Mouse (Mus musculus): Measurements from ENCODE around the gene Ugt1a9. TPM values are rescaled to one million over a fixed set of nuclear protein-coding genes. Genes with fewer than 3 reads are reported as not detected.

Gene Ugt1a9
- polyA plus RNA-seq, 2 experiments: 0.21 to 0.34 TPM

GRCm38 (mm10) chr1:88213061-88213460 is 142.5 kb downstream of the Ugt1a9 start:
- TF ChIP-seq CTCF (IDR thresholded peaks at IDR 0.05; ENCODE audit: low read depth): no peak
- TF ChIP-seq EP300 (IDR thresholded peaks at IDR 0.05; ENCODE audit: low read depth): no peak
- no peaks in the 10 kb centered on the region for H3K36me3 ChIP-seq (replicated peaks; ENCODE audit: control insufficient read depth, insufficient read depth, low read depth)
- H3K27me3 ChIP-seq (ENCODE audit: control insufficient read depth, insufficient read depth, low read length): no peaks in the 10 kb centered on the region
- peaks cover 5 to 6% of the 10 kb centered on the region in 2 experiments for H3K4me1 ChIP-seq (replicated peaks; ENCODE audit: control insufficient read depth in 2 of 2, insufficient read depth in 2 of 2, low read length in 1 of 2)
- ATAC-seq (ENCODE audit: insufficient read depth) (no peak), DNase-seq (ENCODE audit: low read depth in 3 of 3, low spot score in 3 of 3) (peak in 1 of 3 experiments; percentile 6)
- no peak overlapping the region for H3K4me2 ChIP-seq (ENCODE audit: low read depth)
- no peak overlapping the region for H3K27ac ChIP-seq
- no peak overlapping the region for H3K9ac ChIP-seq (replicated peaks)
- no peak overlapping the region for H3K4me3 ChIP-seq (ENCODE audit: insufficient read depth in 1 of 2, low read depth in 2 of 2, low read length in 2 of 2)
- WGBS (ENCODE audit: insufficient replicate concordance): 51% methylated on average over 1 of the region's 1 CpGs
- peaks cover 26% of the 10 kb centered on the region for H3K9me3 ChIP-seq (ENCODE audit: control insufficient read depth, low read length)

GRCm38 (mm10) chr1:88213766-88214461 is 143.3 kb downstream of the Ugt1a9 start:
- 59% methylated on average over 2 of the region's 2 CpGs for WGBS (ENCODE audit: insufficient replicate concordance)
- DNase-seq (ENCODE audit: low read depth in 3 of 3, low spot score in 3 of 3) (peak in 1 of 3 experiments; percentile 14), ATAC-seq (ENCODE audit: insufficient read depth) (0 out of 2 replicates have a peak, but pooled peaks have one; percentile 7)
- TF ChIP-seq CTCF (IDR thresholded peaks at IDR 0.05; ENCODE audit: low read depth) (no peak), EP300 (IDR thresholded peaks at IDR 0.05; ENCODE audit: low read depth) (no peak)
- Histone ChIP-seq H3K4me3 (ENCODE audit: insufficient read depth in 1 of 2, low read depth in 2 of 2, low read length in 2 of 2) (no peak overlapping the region), H3K9me3 (ENCODE audit: control insufficient read depth, low read length) (peaks cover 26% of the 10 kb centered on the region), H3K4me2 (ENCODE audit: low read depth) (no peak overlapping the region), H3K27ac (no peak overlapping the region), H3K36me3 (replicated peaks; ENCODE audit: control insufficient read depth, insufficient read depth, low read depth) (no peaks in the 10 kb centered on the region), H3K4me1 (replicated peaks; ENCODE audit: control insufficient read depth in 2 of 2, insufficient read depth in 2 of 2, low read length in 1 of 2) (no peaks in the 10 kb centered on the region), H3K9ac (replicated peaks) (no peak overlapping the region), H3K27me3 (ENCODE audit: control insufficient read depth, insufficient read depth, low read length) (no peaks in the 10 kb centered on the region)

- Histone ChIP-seq H3K4me1 (replicated peaks; ENCODE audit: control insufficient read depth in 2 of 2, insufficient read depth in 2 of 2, low read length in 1 of 2) (no peaks in the 10 kb centered on the region), H3K9me3 (ENCODE audit: control insufficient read depth, low read length) (peaks cover 26% of the 10 kb centered on the region), H3K4me3 (ENCODE audit: insufficient read depth in 1 of 2, low read depth in 2 of 2, low read length in 2 of 2) (no peak overlapping the region), H3K27ac (no peak overlapping the region), H3K9ac (replicated peaks) (no peak overlapping the region), H3K36me3 (replicated peaks; ENCODE audit: control insufficient read depth, insufficient read depth, low read depth) (no peaks in the 10 kb centered on the region), H3K27me3 (ENCODE audit: control insufficient read depth, insufficient read depth, low read length) (no peaks in the 10 kb centered on the region), H3K4me2 (ENCODE audit: low read depth) (no peak overlapping the region)
- WGBS (ENCODE audit: insufficient replicate concordance): 50% methylated on average over 2 of the region's 2 CpGs
- DNase-seq (ENCODE audit: low read depth in 3 of 3, low spot score in 3 of 3) (no peak), ATAC-seq (ENCODE audit: insufficient read depth) (no peak)
- TF ChIP-seq CTCF (IDR thresholded peaks at IDR 0.05; ENCODE audit: low read depth) (no peak), EP300 (IDR thresholded peaks at IDR 0.05; ENCODE audit: low read depth) (no peak)
These were observed 143.9 kb downstream of the Ugt1a9 start for GRCm38 (mm10) chr1:88214462-88214952.

GRCm38 (mm10) chr1:88215466-88216380 is 145.1 kb downstream of the Ugt1a9 start:
- Histone ChIP-seq H3K27ac (no peak overlapping the region), H3K9me3 (ENCODE audit: control insufficient read depth, low read length) (peaks cover 26% of the 10 kb centered on the region), H3K4me2 (ENCODE audit: low read depth) (no peak overlapping the region), H3K27me3 (ENCODE audit: control insufficient read depth, insufficient read depth, low read length) (no peaks in the 10 kb centered on the region), H3K4me1 (replicated peaks; ENCODE audit: control insufficient read depth in 2 of 2, insufficient read depth in 2 of 2, low read length in 1 of 2) (no peaks in the 10 kb centered on the region), H3K4me3 (ENCODE audit: insufficient read depth in 1 of 2, low read depth in 2 of 2, low read length in 2 of 2) (no peak overlapping the region), H3K9ac (replicated peaks) (no peak overlapping the region), H3K36me3 (replicated peaks; ENCODE audit: control insufficient read depth, insufficient read depth, low read depth) (no peaks in the 10 kb centered on the region)
- 54% methylated on average over 10 of the region's 10 CpGs for WGBS (ENCODE audit: insufficient replicate concordance)
- ATAC-seq (ENCODE audit: insufficient read depth) (no peak), DNase-seq (ENCODE audit: low read depth in 3 of 3, low spot score in 3 of 3) (no peak)
- TF ChIP-seq EP300 (IDR thresholded peaks at IDR 0.05; ENCODE audit: low read depth): no peak
- TF ChIP-seq CTCF (IDR thresholded peaks at IDR 0.05; ENCODE audit: low read depth): no peak

- no peaks in the 10 kb centered on the region for H3K27me3 ChIP-seq (ENCODE audit: control insufficient read depth, insufficient read depth, low read length)
- no peak overlapping the region for H3K4me3 ChIP-seq (ENCODE audit: insufficient read depth in 1 of 2, low read depth in 2 of 2, low read length in 2 of 2)
- no peak overlapping the region for H3K4me2 ChIP-seq (ENCODE audit: low read depth)
- H3K4me1 ChIP-seq (replicated peaks; ENCODE audit: control insufficient read depth in 2 of 2, insufficient read depth in 2 of 2, low read length in 1 of 2): no peaks in the 10 kb centered on the region
- ATAC-seq (ENCODE audit: insufficient read depth): no peak
- H3K27ac ChIP-seq: no peak overlapping the region
- H3K9ac ChIP-seq (replicated peaks): no peak overlapping the region
- TF ChIP-seq EP300 (IDR thresholded peaks at IDR 0.05; ENCODE audit: low read depth) (no peak), CTCF (IDR thresholded peaks at IDR 0.05; ENCODE audit: low read depth) (no peak)
- H3K36me3 ChIP-seq (replicated peaks; ENCODE audit: control insufficient read depth, insufficient read depth, low read depth): no peaks in the 10 kb centered on the region
- WGBS (ENCODE audit: insufficient replicate concordance): 44% methylated on average over 2 of the region's 2 CpGs
- H3K9me3 ChIP-seq (ENCODE audit: control insufficient read depth, low read length): peaks cover 25% of the 10 kb centered on the region
- no peak for DNase-seq (ENCODE audit: low read depth in 3 of 3, low spot score in 3 of 3)
These were observed 146.0 kb downstream of the Ugt1a9 start for GRCm38 (mm10) chr1:88216551-88216950.

All from liver, embryonic 14.5 days (tissue).